Mouse (Mus musculus): ENCODE results near the gene Cdkn2d. TPM values are rescaled to one million over a fixed set of nuclear protein-coding genes. Genes with fewer than 3 reads are reported as not detected.
A peak's percentile ranks its signal among the peaks of the same experiment; 100 is the strongest.

Cdkn2d gene
- total and polyA plus RNA-seq, 3 experiments = 17.4 to 35.8 (median 30.3) TPM

DNA sequence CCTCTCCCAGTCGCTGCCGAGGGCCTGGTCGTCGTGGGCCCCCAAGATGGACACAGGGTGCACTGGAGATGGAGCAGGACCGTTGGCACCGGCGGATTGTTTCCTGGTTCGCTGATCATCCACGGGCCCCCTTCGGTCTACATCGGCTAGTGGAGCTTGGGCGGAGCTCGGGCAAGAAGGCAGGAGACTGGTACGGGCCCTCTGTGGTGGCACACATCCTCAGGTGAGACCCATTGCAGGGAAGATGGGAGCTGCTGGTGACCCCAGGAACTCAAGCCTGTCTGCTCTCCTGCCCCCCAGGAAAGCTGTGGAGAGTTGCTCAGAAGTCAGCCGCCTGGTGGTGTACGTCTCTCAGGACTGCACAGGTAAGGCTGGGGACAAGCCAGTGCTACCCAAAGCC is 22.9 kb downstream of the Cdkn2d start:
- H3K4me1 ChIP-seq (ENCODE audit: insufficient read depth, low read depth, low read length) = peaks cover 54% of the 10 kb centered on the region
- no peak for DNase-seq (ENCODE audit: low spot score)
- H3K36me3 ChIP-seq (replicated peaks) = peaks cover 70% of the 10 kb centered on the region
- no peaks in the 10 kb centered on the region for H3K27me3 ChIP-seq (ENCODE audit: insufficient read depth, low read length)
- TF ChIP-seq GATA2 (IDR thresholded peaks at IDR 0.05; ENCODE audit: borderline replicate concordance, low read depth, low read length) (no peak), CTCF (IDR thresholded peaks at IDR 0.05; ENCODE audit: low read depth, low read length) (no peak), POLR2AphosphoS5 (IDR thresholded peaks at IDR 0.05; ENCODE audit: insufficient replicate concordance, low read depth, low read length) (no peak), TAL1 (conservative IDR thresholded peaks at IDR 0.05; ENCODE audit: low read depth, low read length) (no peak), GATA1 (IDR thresholded peaks at IDR 0.05; ENCODE audit: borderline replicate concordance, low read length) (no peak)
- H3K9me3 ChIP-seq (replicated peaks) = no peaks in the 10 kb centered on the region
- ATAC-seq (ENCODE audit: extremely low read depth, insufficient number of reproducible peaks, low FRiP score, poor library complexity, severe bottlenecking) = no peak
- H3K4me3 ChIP-seq (ENCODE audit: low read depth, low read length) = no peak overlapping the region

GRCm38 (mm10) chr9:21266889-21267288 is 24.3 kb downstream of the Cdkn2d start:
- peaks cover 56% of the 10 kb centered on the region for H3K36me3 ChIP-seq (replicated peaks)
- H3K27me3 ChIP-seq (ENCODE audit: insufficient read depth, low read length) = no peaks in the 10 kb centered on the region
- ATAC-seq (ENCODE audit: extremely low read depth, insufficient number of reproducible peaks, low FRiP score, poor library complexity, severe bottlenecking) (no peak), DNase-seq (ENCODE audit: low spot score) (no peak)
- H3K9me3 ChIP-seq (replicated peaks) = no peaks in the 10 kb centered on the region
- no peak for TF ChIP-seq CTCF (IDR thresholded peaks at IDR 0.05; ENCODE audit: low read depth, low read length)
- no peak for TF ChIP-seq GATA1 (IDR thresholded peaks at IDR 0.05; ENCODE audit: borderline replicate concordance, low read length)
- TF ChIP-seq GATA2 (IDR thresholded peaks at IDR 0.05; ENCODE audit: borderline replicate concordance, low read depth, low read length) = no peak
- TF ChIP-seq POLR2AphosphoS5 (IDR thresholded peaks at IDR 0.05; ENCODE audit: insufficient replicate concordance, low read depth, low read length) = no peak
- TF ChIP-seq TAL1 (conservative IDR thresholded peaks at IDR 0.05; ENCODE audit: low read depth, low read length) = no peak
- peak overlapping the region; percentile 38; the same call in 1 of the 2 replicates for H3K4me3 ChIP-seq (ENCODE audit: low read depth, low read length)
- peaks cover 48% of the 10 kb centered on the region for H3K4me1 ChIP-seq (ENCODE audit: insufficient read depth, low read depth, low read length)

DNA sequence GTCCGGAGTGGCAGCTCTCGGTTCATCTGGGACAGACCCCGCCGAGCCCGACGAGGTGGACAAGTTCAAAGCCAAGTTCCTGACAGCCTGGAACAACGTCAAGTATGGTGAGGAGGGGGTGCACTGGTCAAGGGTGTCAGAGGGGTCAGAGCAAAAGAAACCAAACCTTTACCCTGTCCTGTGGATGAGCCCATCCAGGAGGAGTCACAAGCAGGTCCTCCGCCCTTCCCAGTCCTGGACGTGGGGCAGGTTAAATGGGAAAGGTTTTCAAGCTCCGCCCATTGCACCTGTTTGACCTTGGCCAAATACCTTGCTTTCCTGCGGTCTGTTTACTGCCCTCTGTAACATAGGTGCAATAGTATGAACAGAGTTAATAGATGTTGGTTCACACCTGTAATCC is 25.6 kb downstream of the Cdkn2d start:
- DNase-seq (ENCODE audit: low spot score) = no peak
- TF ChIP-seq POLR2AphosphoS5 (IDR thresholded peaks at IDR 0.05; ENCODE audit: insufficient replicate concordance, low read depth, low read length) = no peak
- no peak for TF ChIP-seq TAL1 (conservative IDR thresholded peaks at IDR 0.05; ENCODE audit: low read depth, low read length)
- no peak for TF ChIP-seq GATA1 (IDR thresholded peaks at IDR 0.05; ENCODE audit: borderline replicate concordance, low read length)
- H3K36me3 ChIP-seq (replicated peaks) = peaks cover 43% of the 10 kb centered on the region

DNA sequence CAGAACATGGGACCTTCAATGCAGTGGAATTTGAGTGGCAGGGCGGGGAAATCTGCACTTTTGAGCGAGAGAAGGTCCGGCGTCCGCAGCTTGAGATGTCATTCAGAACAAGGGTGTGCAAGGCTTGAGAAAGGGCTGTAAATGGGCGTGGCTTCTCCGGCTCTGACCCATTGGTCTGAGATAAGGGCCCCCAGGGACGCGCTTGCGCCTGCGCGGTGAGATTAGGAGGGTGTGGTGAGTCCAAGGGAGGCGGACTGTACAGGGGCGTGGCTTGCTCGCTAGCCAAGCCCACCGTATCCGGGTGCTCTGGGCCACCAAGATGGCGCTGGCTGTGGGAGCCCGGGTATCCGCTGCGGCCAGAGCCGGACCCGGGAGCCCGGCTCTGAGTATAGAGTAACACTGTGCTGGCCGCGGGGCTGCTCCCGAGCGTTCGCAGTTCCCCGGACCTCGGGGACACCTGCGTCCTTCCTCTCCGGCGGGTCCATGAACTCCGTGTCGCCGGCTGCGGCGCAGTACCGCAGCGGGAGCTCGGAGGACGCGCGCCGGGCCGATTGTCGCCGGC is 26.1 kb downstream of the Cdkn2d start, which contains the start of gene Atg4d:
TSS of gene Atg4d (plus strand) at position 294 of the 562 bp plus-strand sequence.
- ATAC-seq (ENCODE audit: extremely low read depth, insufficient number of reproducible peaks, low FRiP score, poor library complexity, severe bottlenecking) (peak; percentile 96), DNase-seq (ENCODE audit: low spot score) (peak; percentile 98)
- Histone ChIP-seq H3K9me3 (replicated peaks) (no peaks in the 10 kb centered on the region), H3K4me1 (ENCODE audit: insufficient read depth, low read depth, low read length) (peaks cover 52% of the 10 kb centered on the region), H3K27me3 (ENCODE audit: insufficient read depth, low read length) (no peaks in the 10 kb centered on the region), H3K4me3 (ENCODE audit: low read depth, low read length) (peak within 1 kb of the TSS; percentile 90), H3K36me3 (replicated peaks) (peaks cover 38% of the 10 kb centered on the region)
- TF ChIP-seq GATA2 (IDR thresholded peaks at IDR 0.05; ENCODE audit: borderline replicate concordance, low read depth, low read length) = no peak
- TF ChIP-seq CTCF (IDR thresholded peaks at IDR 0.05; ENCODE audit: low read depth, low read length) = no peak
- no peak for TF ChIP-seq POLR2AphosphoS5 (IDR thresholded peaks at IDR 0.05; ENCODE audit: insufficient replicate concordance, low read depth, low read length)
- TF ChIP-seq TAL1 (conservative IDR thresholded peaks at IDR 0.05; ENCODE audit: low read depth, low read length) = no peak
- TF ChIP-seq GATA1 (IDR thresholded peaks at IDR 0.05; ENCODE audit: borderline replicate concordance, low read length) = no peak

More for the DNA sequence above, 25.6 kb downstream of the Cdkn2d start:
- H3K4me1 ChIP-seq (ENCODE audit: insufficient read depth, low read depth, low read length) = peaks cover 54% of the 10 kb centered on the region
- no peaks in the 10 kb centered on the region for H3K9me3 ChIP-seq (replicated peaks)
- H3K4me3 ChIP-seq (ENCODE audit: low read depth, low read length) = peak overlapping the region; percentile 90
- no peak for ATAC-seq (ENCODE audit: extremely low read depth, insufficient number of reproducible peaks, low FRiP score, poor library complexity, severe bottlenecking)
- H3K27me3 ChIP-seq (ENCODE audit: insufficient read depth, low read length) = no peaks in the 10 kb centered on the region

GRCm38 (mm10) chr9:21264272-21264999 is 26.8 kb downstream of the Cdkn2d start:
- TF ChIP-seq TAL1 (conservative IDR thresholded peaks at IDR 0.05; ENCODE audit: low read depth, low read length) (peak; percentile 40; the same call in 1 of the 2 replicates), GATA1 (IDR thresholded peaks at IDR 0.05; ENCODE audit: borderline replicate concordance, low read length) (no peak), GATA2 (IDR thresholded peaks at IDR 0.05; ENCODE audit: borderline replicate concordance, low read depth, low read length) (no peak), CTCF (IDR thresholded peaks at IDR 0.05; ENCODE audit: low read depth, low read length) (no peak), POLR2AphosphoS5 (IDR thresholded peaks at IDR 0.05; ENCODE audit: insufficient replicate concordance, low read depth, low read length) (no peak)
- peak; percentile 34 for DNase-seq (ENCODE audit: low spot score)
- no peaks in the 10 kb centered on the region for H3K27me3 ChIP-seq (ENCODE audit: insufficient read depth, low read length)
- peak; percentile 19 for ATAC-seq (ENCODE audit: extremely low read depth, insufficient number of reproducible peaks, low FRiP score, poor library complexity, severe bottlenecking)
- peaks cover 32% of the 10 kb centered on the region for H3K36me3 ChIP-seq (replicated peaks)
- H3K9me3 ChIP-seq (replicated peaks) = no peaks in the 10 kb centered on the region
- peak overlapping the region; percentile 90 for H3K4me3 ChIP-seq (ENCODE audit: low read depth, low read length)
- H3K4me1 ChIP-seq (ENCODE audit: insufficient read depth, low read depth, low read length) = peaks cover 54% of the 10 kb centered on the region

DNA sequence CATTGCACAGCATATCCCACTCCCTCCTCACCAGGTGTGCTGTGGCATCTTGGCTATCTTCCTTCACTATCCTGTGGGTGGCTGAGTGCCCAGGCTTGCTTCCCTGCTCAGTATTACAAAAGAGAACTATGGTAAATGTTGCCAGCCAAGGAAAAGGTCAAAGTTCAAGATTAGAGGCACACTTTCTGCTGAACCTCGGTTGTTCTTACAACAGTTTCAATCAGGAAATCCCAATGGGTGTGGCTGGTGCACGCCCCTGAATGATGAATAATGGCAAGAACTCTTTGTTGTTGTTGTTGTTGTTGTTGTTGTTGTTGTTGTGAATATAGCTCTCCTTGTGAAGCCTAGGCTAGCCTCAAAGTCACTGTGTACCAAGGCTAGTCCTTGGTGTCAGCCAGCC is 29.4 kb downstream of the Cdkn2d start:
- TF ChIP-seq TAL1 (conservative IDR thresholded peaks at IDR 0.05; ENCODE audit: low read depth, low read length) (no peak), POLR2AphosphoS5 (IDR thresholded peaks at IDR 0.05; ENCODE audit: insufficient replicate concordance, low read depth, low read length) (no peak), GATA2 (IDR thresholded peaks at IDR 0.05; ENCODE audit: borderline replicate concordance, low read depth, low read length) (no peak)
- H3K4me3 ChIP-seq (ENCODE audit: low read depth, low read length) = no peak overlapping the region
- peaks cover 7% of the 10 kb centered on the region for H3K36me3 ChIP-seq (replicated peaks)
- no peaks in the 10 kb centered on the region for H3K9me3 ChIP-seq (replicated peaks)
- H3K27me3 ChIP-seq (ENCODE audit: insufficient read depth, low read length) = 0 out of 2 replicates have a peak, but pooled peaks cover 2% of the 10 kb centered on the region
- DNase-seq (ENCODE audit: low spot score) = no peak
- H3K4me1 ChIP-seq (ENCODE audit: insufficient read depth, low read depth, low read length) = peaks cover 48% of the 10 kb centered on the region
- no peak for ATAC-seq (ENCODE audit: extremely low read depth, insufficient number of reproducible peaks, low FRiP score, poor library complexity, severe bottlenecking)

Data from G1E (cell line).